Mouse (Mus musculus): ENCODE results near the gene Dzip1. TPM values are rescaled to one million over a fixed set of nuclear protein-coding genes. Genes with fewer than 3 reads are reported as not detected.
A peak's percentile ranks its signal among the peaks of the same experiment; 100 is the strongest.

The Dzip1 gene
- 0.42 TPM in 1 of 2 replicates, not detected in the other for total RNA-seq (2015; ENCODE audit: low replicate concordance)
- total RNA-seq (2017; ENCODE audit: low replicate concordance) = 3.2 TPM in 1 of 2 replicates, not detected in the other

DNA sequence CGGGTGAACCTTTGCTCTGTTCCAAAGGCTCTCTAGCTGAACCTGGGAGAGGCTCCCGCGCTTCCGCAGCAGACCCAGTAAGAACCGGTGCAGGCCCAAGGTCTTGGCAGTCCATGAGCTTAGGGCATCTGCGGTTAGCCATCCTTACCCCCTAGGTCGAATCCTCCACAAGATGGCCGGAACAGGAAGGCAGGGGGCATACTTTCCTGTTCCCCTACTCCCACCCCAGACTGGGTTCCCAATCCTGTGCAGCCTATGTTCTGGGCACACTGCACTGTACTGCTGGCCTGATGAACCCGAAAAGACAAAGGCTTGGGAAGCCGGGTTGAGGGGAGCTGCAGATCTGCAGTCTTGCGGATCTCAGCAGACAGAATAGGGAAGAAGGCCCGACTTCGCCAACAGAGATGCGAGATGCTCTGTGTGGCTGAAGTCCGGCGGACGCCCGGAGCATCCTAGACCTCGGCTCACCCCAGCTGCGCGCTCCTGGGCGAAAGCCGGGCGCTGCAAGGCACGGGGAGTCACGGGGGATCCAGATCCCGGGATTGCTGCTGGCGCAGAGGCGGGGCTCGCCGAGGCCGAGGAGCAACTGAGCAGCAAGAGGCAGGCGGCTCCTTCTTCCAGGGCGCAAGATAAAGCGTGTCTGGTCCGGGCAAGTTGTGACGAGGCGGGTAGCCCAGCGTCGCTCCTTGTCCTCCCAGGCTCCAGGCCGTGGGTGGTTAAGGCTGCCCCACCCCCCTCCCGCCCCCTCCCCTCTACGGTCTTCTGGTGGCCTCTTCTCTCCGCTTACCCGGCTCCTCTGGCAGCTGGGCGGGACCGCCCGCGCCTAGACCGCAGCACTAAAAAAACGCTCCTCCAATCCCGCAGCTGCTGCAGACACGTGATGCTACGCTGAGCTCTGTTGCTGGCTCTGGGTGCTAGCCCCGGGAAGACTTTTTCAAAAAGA lies at the start of gene Dzip1:
Gene Dzip1, minus strand, starts transcription at position 788 of the 943 bp plus-strand sequence.
- no peak for ATAC-seq (replicated peaks; ENCODE audit: low FRiP score, poor library complexity, severe bottlenecking)

DNA sequence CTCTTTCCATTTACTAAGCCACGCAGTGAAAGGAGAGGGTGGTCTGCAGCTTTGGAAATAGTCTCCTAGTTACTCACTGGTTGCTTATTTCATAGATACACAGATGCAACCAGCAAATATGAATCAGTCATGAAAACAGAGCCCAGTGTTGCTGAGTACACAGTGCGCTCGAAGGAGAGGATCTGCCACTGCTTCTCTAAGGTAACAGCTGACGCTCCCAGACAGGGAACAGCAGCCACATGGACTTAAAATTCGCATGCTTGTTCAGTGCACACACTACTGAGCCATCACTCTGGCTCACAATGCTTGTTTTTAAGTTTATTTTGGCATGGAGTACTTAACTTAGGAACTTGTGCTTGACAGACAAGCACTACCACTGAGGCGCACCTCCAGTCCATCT lies 47.0 kb upstream of the Dzip1 start:
- no peak for ATAC-seq (replicated peaks; ENCODE audit: low FRiP score, poor library complexity, severe bottlenecking)

DNA sequence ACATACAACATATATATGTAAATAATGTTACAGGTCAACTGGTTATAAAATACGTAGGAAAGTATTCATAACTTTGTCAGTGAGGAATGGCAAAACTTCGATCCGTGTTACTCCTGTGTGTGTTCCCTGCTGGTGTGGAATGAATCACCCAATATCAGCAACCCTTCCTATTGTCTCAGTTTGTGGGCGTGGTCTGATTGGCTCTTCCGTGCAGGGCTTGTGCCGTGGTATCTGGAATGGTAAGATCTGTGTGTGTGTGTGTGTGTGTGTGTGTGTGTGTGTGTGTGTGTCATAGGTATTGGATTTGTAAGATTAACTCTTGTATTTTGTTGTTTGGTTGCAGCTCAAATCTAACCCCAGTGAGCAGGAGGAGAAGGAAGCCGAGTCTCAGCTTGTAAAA lies 42.4 kb upstream of the Dzip1 start:
- ATAC-seq (replicated peaks; ENCODE audit: low FRiP score, poor library complexity, severe bottlenecking) = no peak

DNA sequence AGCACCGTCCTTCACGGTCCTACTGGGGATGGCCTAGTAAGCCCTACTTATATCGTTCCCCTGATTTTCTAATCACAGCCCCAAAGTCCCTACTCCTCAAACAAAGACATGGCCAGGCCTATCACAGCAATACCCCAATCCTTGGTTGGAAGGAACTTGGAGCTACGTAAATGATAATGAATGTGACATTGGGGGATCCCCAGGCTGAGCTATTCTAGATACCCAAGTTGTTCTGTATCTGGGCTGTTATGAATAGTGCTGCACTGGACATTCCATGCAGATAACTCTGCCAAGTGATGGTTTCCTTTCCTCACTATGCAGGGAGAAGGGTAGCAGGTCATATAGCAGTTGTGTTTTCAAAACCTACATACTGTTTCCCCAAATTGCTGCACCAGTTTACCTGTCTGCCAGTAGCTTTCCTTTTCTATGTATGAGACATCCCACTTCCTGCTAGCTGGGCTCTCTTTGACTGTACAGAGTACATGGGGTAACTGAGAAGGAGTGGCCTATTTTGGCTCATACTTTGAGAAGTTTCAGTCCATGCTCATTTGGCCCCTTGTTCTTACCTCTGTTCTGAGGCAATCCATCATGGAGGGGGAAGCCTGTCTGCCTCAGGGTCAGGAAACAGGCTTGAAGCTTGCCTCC lies 40.2 kb upstream of the Dzip1 start:
- no peak; the same call in none of the 2 replicates for ATAC-seq (replicated peaks; ENCODE audit: low FRiP score, poor library complexity, severe bottlenecking)

DNA sequence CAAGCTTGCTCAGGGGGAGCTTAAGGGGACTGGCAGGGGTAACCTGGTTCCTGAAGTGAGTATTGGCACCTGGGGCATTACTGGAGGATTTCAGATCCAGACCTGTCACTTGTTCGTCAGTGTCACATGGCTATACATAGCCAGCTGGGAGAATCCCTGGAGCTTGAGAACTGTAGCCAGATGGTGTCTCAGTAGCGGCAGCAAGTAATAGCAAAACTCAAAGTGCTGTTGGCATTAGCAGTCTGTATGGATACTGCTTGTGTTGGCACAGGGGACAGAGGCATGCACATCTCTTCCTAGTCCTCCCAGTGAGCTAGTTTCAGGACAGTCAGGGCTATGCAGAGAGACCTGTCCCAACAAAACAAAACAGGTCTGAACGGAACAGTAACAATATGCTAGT lies 32.8 kb upstream of the Dzip1 start:
- ATAC-seq (replicated peaks; ENCODE audit: low FRiP score, poor library complexity, severe bottlenecking) = no peak

DNA sequence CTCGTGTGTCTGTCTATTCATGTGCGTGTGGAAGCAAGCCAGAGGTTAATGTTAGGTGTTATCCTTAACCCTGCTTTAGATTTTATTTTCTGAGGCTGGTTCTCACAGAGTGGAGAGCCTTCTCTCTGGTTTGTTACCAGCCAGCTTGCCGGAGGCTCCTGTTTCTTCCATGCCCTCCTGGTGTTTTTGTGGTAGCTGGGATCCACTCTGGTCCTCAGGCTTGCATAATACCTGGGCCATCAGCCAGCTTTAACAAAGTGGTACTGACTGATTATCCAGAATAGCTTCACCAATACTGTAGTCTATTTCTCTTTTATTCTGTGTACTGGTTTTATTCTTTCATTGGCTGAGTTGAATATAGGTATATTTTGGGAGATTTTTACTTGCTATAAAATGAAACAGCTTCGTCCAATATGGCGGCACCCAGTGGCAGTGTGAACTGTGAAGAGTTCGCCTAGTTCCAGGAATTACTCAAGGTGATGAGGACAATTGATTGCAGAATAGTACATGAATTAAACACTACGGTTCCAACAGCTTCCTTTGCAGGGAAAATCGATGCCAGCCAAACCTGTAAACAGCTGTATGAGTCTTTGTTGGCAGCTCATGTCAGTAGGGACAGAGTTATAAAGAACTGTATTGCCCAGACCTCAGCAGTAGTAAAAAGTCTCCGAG lies 26.8 kb upstream of the Dzip1 start:
- ATAC-seq (replicated peaks; ENCODE audit: low FRiP score, poor library complexity, severe bottlenecking) = no peak

DNA sequence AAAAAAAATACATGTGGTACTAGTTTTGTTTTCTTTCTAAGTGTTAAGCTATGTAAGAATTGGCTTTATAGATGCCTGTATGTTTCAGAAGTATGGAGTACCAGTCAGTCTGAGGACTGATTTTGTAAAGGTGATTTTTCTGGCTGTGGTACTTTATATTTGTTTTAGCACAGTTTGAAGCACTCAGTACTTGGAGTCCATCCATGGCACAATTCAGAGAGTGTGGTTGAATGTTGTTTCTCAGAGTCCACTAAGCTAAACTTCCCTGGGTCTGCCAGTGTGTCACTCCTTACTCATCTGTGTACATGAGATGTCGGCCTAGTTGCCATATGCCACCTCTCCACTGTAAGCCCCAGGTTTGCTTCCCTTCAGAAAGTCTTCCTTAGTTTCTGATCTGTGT lies 23.6 kb upstream of the Dzip1 start:
- ATAC-seq (replicated peaks; ENCODE audit: low FRiP score, poor library complexity, severe bottlenecking) = no peak

DNA sequence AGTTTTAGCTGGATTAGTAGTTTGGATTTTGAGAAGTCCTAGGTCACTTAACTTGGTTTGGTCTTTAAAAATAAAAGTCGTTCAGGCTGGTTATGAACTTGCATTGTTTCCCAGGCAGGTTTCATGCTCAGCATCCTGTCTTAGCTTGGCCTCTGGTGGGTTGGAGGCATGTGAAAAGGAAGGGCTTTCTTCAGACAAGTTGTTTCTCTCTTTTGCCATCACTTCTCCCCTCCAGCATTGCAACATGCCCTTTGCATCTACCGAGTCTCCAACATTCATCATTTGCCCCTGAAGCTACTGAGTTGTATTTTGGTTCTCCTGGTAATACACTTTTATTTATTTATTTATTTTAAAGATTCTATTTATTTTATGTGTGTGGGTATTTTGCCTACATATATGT lies 19.4 kb upstream of the Dzip1 start:
- no peak for ATAC-seq (replicated peaks; ENCODE audit: low FRiP score, poor library complexity, severe bottlenecking)

DNA sequence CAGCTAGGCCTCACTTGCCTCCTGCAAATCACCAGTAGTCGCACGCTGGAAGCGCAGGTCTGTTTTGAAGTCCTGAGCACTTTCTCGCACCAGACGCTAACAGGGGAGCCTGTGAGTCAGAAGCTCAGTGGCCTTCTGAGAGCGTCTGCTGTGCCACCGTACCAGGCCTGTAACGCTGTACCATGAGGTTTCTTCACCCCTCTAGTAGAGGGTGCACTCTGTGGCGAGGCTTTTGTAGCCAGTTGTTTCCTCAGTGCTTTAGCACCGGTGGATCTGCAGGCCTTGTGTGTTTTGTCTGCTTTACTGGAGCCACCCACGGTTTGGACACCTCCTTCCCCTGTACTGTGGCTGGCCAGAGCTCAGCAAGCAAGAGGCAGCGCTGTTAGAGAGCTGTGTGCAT lies 16.8 kb upstream of the Dzip1 start:
- ATAC-seq (replicated peaks; ENCODE audit: low FRiP score, poor library complexity, severe bottlenecking) = no peak

DNA sequence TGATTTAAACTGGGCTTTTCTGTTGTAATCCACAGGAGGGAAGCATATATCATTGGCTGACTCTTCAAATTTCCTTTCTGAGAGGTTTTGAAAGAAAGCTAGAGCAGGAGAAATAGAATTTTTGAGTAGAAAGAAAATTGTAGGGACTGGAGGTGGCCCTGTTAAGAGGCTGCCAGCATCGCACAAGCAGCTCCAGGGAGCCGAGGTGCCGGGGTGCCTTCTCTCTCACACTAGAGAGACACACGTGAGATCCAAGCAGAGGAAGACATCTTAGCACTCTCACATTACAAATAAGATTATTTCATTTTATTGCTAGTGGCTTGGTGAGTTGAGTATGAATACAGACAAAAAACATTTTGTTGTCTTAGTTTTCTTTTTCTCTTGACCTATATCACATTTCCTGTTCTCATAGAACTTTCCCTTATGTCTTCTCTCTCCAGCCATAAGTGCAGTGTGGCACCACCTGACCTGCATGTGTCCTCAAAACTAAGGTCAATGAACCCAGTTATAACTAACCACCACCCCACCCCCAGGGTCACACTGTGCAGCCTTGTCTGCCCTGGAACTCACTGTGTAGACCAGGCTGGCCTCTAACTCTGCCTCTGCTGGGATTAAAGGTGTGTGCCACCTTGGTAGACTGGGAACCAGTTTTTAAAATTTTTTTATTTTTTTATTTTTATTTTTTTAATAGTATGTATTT lies 15.7 kb upstream of the Dzip1 start:
- no peak for ATAC-seq (replicated peaks; ENCODE audit: low FRiP score, poor library complexity, severe bottlenecking)

DNA sequence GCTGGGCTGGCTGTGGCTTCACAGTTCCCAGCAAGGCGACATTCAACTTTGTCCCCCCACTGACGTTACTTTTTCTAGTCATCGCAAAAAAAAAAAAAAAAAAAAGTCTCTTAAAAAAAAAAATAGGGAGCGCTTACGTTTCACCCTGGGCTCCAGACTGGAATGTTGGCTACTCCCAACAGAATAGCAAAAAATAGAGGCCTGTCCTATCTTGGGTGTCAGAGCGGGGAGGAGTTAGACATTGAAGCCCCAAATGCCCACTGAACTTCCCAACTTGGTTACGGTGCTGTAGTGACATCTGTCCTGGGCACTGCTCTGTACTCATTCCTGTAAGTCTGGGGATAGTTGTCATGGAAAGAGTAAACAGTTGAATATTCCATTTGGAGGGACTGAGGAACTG lies 13.3 kb upstream of the Dzip1 start:
- no peak for ATAC-seq (replicated peaks; ENCODE audit: low FRiP score, poor library complexity, severe bottlenecking)

DNA sequence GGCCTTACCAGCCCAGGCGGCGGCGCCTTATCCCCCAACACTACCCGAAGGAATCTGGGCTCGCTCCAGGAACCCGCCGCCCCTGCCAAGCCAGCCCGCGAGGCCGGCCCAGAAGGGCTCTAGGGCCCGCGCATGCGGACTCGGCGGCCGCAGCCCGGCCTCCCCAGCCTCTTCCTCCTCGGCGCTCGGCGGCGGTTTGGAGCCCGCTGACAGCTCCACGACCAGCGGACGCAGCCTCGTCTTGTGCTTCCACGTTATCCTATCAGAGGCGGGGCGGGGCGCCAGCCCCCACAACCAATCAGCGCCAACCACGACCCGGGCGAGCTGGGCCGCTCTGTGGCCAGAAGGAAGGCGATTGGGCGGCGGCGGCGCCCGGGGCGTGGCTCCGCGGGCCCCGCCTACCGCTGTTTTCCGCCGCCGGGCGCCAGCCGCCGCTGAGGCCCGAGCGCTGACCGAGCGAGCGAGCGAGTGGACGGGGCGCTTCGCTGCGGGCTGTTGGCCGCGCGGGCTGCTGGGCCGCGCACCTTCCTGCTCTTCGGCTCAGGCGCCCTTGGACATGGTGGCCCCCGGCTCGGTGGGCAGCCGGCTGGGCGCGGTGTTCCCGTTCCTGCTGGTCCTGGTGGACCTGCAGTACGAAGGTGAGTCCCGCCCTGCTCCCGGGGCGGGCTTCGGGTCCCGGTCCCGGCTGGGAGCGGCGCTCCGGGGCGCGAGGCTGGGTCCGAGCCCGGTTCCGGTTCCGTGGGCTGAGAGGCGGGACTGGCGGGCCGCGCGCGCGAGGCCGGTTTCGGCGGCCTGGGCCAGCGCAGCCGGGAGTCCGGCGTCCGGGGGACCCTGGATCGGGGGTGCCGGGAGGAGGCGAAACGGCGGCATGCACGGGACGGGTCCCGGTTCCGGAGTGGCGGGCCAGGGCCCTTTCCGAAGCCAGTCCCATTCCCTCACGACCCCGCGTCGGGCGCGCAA lies 12.6 kb upstream of the Dzip1 start, which contains the start of gene Dnajc3:
Gene Dnajc3, plus strand, starts transcription at position 444 of the 960 bp plus-strand sequence.
- peak; percentile 98 for ATAC-seq (replicated peaks; ENCODE audit: low FRiP score, poor library complexity, severe bottlenecking)

DNA sequence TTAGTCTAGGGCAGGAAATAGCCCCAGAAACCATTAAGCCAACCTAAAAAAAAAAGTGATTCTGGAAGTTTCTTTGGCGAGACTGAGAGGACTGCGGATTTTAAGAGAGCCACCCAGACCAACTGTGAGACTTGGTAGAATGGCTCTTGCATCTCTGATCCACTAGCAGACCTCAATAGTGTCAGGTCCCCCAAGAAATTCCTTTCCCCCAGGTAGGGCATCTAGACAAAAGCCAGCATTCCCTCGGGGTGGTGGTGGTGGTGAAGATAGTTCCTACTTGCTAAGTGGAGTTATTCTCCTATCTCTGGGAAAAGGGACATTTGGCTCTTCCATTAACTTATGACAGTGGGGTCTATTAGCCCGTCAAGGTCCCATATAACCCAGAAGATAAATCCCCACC lies 11.7 kb upstream of the Dzip1 start:
- no peak for ATAC-seq (replicated peaks; ENCODE audit: low FRiP score, poor library complexity, severe bottlenecking)

DNA sequence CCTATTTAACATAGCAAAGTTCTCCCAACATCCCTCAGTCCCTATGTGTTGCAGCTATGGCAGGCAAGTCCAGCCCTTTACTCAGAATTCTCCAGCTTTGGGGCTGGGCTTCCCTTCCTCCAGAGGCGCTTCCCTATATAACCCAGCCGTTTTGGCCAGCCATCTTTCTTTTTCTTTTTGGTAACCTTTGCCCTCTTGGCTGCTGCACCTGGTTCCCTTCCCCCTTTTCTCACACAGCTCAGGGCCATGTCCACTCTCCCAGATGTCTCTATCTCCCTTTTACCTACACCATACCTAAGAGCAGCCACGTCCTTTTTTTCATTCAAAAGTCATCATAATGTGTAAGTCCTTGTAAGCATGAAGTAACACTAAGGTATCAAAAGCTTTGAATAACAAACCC lies 11.0 kb upstream of the Dzip1 start:
- ATAC-seq (replicated peaks; ENCODE audit: low FRiP score, poor library complexity, severe bottlenecking) = no peak

DNA sequence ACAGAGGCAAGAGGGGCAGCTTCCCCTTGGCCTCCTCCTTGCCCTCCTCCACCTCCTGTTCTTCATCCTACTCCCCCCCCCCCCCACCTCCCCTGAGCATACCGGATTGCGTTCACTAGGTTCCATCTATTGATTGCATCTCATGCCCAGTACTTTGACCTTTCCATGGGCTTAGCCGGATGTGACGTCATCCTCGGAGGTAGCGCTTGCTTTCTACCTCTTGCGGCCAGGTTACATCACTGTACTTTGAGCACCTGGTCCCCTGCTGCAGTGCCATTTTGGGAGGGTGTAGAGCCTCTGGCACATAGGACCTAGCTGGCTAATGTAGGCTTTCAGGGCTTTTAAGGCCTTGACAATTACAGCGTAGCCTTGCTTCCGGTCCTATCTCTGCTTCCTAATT lies 9.4 kb upstream of the Dzip1 start:
- no peak for ATAC-seq (replicated peaks; ENCODE audit: low FRiP score, poor library complexity, severe bottlenecking)

DNA sequence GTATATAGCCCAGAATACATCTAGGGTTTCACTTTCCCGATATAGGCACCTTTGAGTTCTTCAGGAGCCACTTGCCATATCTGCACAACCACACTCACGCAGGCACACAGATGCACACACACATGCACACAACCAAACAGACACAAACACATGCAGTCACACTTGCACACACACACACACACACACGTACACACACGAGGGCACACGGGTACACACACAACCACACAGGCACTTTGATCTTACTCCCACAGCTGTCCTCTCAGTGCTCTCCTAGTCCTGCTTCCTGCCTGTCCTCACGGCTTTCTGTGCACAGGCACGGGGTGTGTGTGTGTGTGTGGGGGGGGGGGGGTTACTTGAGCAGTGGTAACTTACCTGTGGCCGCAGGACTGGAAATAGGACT lies 7.7 kb upstream of the Dzip1 start:
- no peak for ATAC-seq (replicated peaks; ENCODE audit: low FRiP score, poor library complexity, severe bottlenecking)

DNA sequence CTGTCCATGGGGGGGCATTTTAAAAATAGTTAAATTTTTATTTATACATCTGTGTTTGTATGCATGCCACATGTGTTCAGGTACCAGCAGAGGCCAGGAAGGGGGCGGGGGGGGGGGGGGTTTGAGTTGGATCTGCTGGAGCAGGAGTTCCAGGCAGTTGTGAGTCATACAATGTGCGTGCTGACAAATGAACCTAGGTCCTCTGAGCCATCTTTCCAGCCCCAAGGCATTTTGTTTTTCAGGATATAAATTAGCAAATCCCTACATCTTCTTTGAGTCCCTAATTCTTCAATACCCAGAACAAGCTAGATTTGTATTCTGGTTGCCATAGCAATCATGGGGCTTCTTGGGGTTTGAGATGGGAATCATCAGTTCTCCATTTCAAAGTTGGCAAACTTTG lies 5.9 kb upstream of the Dzip1 start:
- ATAC-seq (replicated peaks; ENCODE audit: low FRiP score, poor library complexity, severe bottlenecking) = no peak

DNA sequence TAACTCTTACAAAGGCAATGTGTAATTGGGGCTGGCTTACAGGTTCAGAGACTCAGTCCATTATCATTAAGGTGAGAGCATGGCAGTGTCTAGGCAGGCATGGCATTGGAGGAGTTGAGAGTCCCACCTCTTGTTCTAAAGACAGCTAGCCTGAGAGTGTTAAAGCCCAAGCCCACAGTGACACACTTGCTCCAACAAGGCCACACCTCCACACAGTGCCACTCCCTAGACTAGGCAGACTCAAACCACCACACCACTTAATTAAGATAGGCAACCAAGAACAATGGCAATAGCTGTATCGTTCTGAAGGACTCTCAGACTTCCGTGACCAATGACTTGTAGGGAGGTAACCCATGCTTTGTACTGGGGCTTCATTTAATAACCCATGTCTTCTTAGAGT lies 5.5 kb upstream of the Dzip1 start:
- ATAC-seq (replicated peaks; ENCODE audit: low FRiP score, poor library complexity, severe bottlenecking) = no peak

DNA sequence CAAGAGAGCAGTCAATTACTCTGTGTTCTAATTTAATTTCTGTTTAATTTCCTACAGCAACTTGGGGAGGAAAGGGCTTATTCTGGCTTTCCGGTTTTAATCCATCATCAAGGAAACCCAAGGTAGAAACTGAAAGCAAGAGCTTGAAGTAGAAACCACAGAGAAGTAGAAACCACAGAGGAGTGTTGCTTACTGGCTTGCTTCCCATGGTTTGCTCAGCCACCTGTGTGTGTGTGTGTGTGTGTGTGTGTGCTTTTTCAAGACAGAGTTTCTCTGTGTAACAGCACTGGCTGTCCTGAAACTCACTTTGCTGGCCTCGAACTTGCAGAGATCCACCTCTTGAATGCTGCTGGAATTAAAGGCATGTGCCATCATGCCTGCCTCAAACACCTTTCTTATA lies 4.5 kb upstream of the Dzip1 start:
- ATAC-seq (replicated peaks; ENCODE audit: low FRiP score, poor library complexity, severe bottlenecking) = no peak

All from erythroblast, adult 5-6 weeks (primary cell).